Mouse (Mus musculus): ENCODE data around the gene Scrn3. TPM values are rescaled to one million over a fixed set of nuclear protein-coding genes. Genes with fewer than 3 reads are reported as not detected.
A peak's percentile ranks its signal among the peaks of the same experiment; 100 is the strongest.

Gene Scrn3
- total RNA-seq, 1 experiment, result 10.6 TPM

- H3K4me3 ChIP-seq (ENCODE audit: insufficient read depth in 1 of 2, low read depth in 1 of 2, low read length in 2 of 2, poor library complexity in 1 of 2, severe bottlenecking in 1 of 2), result no peak overlapping the region; a peak in 1 of 4 replicates
- DNase-seq (ENCODE audit: low read depth, low spot score), result no peak
Measured at GRCm38 (mm10) chr2:73270071-73270592, 42.3 kb upstream of the Scrn3 start.

DNA sequence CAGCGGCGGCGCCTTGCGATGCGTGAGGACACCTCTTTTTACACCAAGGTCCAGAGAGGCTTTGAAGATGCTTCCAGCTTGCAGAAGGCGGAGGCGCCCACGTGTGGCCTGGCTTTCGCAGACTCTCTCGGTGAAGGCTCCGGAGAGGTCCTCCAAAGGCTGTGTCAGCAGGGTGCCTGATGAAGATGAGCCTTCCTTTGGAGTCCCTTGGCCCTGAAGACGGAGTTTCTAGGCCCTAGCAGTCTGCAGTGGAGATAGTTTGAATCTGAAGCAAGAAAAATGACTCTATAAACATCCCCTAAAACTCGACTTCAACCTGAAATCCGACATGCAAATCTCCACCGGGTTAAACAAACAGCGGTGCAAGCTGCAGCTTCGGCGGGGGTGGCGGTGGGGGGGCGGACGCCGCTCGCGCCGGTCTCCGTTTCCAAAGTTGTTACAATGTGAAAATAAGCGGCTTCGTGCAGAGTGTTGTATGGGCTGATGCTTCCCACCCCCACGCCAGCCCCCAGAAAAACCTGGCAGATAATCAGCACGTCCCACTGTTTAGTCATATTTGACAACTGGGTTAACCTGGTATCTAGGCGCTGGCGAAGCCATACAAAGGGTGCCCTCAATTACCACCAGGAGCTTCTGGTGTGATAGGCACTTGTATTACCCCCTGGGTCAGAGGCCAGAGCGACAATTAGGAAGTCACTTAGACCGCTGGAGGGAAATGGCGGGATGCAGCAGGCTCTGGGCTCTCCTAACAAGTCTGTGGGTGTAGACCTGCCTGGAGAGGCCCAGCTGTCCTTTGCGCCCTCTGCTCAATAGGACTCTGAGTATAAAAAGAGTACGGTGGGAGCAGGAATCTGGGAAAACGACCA is 41.6 kb upstream of the Scrn3 start:
- H3K4me1 ChIP-seq (ENCODE audit: control insufficient read depth in 2 of 2, insufficient read depth in 2 of 2, low read length in 2 of 2, poor library complexity in 1 of 2), result peaks cover 0 to 8% of the 10 kb centered on the region in 2 experiments; a peak in 2 of 4 replicates
- no peak overlapping the region for H3K27ac ChIP-seq (ENCODE audit: insufficient read depth, low read depth, low read length, poor library complexity, severe bottlenecking)
- no peak overlapping the region for H3K9ac ChIP-seq (ENCODE audit: insufficient read depth, low read depth, low read length, poor library complexity, severe bottlenecking)
- DNase-seq (ENCODE audit: low read depth, low spot score), result no peak
- TF ChIP-seq CHD2 (IDR thresholded peaks at IDR 0.05; ENCODE audit: low read depth, low read length) (no peak), HCFC1 (IDR thresholded peaks at IDR 0.05; ENCODE audit: borderline replicate concordance, insufficient read depth, low read length) (no peak), ZC3H11A (IDR thresholded peaks at IDR 0.05; ENCODE audit: borderline replicate concordance, low read depth, low read length) (no peak), ZNF384 (IDR thresholded peaks at IDR 0.05; ENCODE audit: low read depth, low read length) (no peak), MAFK (IDR thresholded peaks at IDR 0.05; ENCODE audit: insufficient read depth, low read depth, low read length) (no peak)
- peak overlapping the region in 1 of 2 experiments; percentile 13; a peak in 2 of 4 replicates for H3K4me3 ChIP-seq (ENCODE audit: insufficient read depth in 1 of 2, low read depth in 1 of 2, low read length in 2 of 2, poor library complexity in 1 of 2, severe bottlenecking in 1 of 2)
- in situ Hi-C loops (cut with MboI; ENCODE audit: low sequenced_read_pairs in 2 of 2, unreplicated experiment in 2 of 2), result loop anchor here in 1 of 2 experiments (10.0 kb wide), 2 partner anchors 1394 to 1736 kb away; partner anchors contain the start of gene Hoxd13
- H3K9me3 ChIP-seq (ENCODE audit: control insufficient read depth, insufficient read depth, low read depth, low read length), result no peaks in the 10 kb centered on the region
- no peaks in the 10 kb centered on the region for H3K36me3 ChIP-seq (ENCODE audit: control insufficient read depth, insufficient read depth, low read length, poor library complexity, severe bottlenecking)

More at GRCm38 (mm10) chr2:73270071-73270592, 42.3 kb upstream of the Scrn3 start:
- Histone ChIP-seq H3K27ac (ENCODE audit: insufficient read depth, low read depth, low read length, poor library complexity, severe bottlenecking) (no peak overlapping the region), H3K9ac (ENCODE audit: insufficient read depth, low read depth, low read length, poor library complexity, severe bottlenecking) (no peak overlapping the region), H3K4me1 (ENCODE audit: control insufficient read depth in 2 of 2, insufficient read depth in 2 of 2, low read length in 2 of 2, poor library complexity in 1 of 2) (peaks cover 0 to 8% of the 10 kb centered on the region in 2 experiments; a peak in 2 of 4 replicates), H3K36me3 (ENCODE audit: control insufficient read depth, insufficient read depth, low read length, poor library complexity, severe bottlenecking) (no peaks in the 10 kb centered on the region), H3K9me3 (ENCODE audit: control insufficient read depth, insufficient read depth, low read depth, low read length) (no peaks in the 10 kb centered on the region)
- in situ Hi-C loops (cut with MboI; ENCODE audit: low sequenced_read_pairs in 2 of 2, unreplicated experiment in 2 of 2), result loop anchor here in 1 of 2 experiments (10.0 kb wide), 2 partner anchors 1395 to 1735 kb away; partner anchors contain the start of gene Hoxd13
- TF ChIP-seq MAFK (IDR thresholded peaks at IDR 0.05; ENCODE audit: insufficient read depth, low read depth, low read length), result no peak
- TF ChIP-seq CHD2 (IDR thresholded peaks at IDR 0.05; ENCODE audit: low read depth, low read length), result no peak
- no peak for TF ChIP-seq HCFC1 (IDR thresholded peaks at IDR 0.05; ENCODE audit: borderline replicate concordance, insufficient read depth, low read length)
- no peak for TF ChIP-seq ZC3H11A (IDR thresholded peaks at IDR 0.05; ENCODE audit: borderline replicate concordance, low read depth, low read length)
- TF ChIP-seq ZNF384 (IDR thresholded peaks at IDR 0.05; ENCODE audit: low read depth, low read length), result no peak

- TF ChIP-seq ZNF384 (IDR thresholded peaks at IDR 0.05; ENCODE audit: low read depth, low read length), result no peak
- no peak for TF ChIP-seq HCFC1 (IDR thresholded peaks at IDR 0.05; ENCODE audit: borderline replicate concordance, insufficient read depth, low read length)
- no peak for TF ChIP-seq ZC3H11A (IDR thresholded peaks at IDR 0.05; ENCODE audit: borderline replicate concordance, low read depth, low read length)
- no peak for TF ChIP-seq CHD2 (IDR thresholded peaks at IDR 0.05; ENCODE audit: low read depth, low read length)
- no peak for TF ChIP-seq MAFK (IDR thresholded peaks at IDR 0.05; ENCODE audit: insufficient read depth, low read depth, low read length)
- H3K36me3 ChIP-seq (ENCODE audit: control insufficient read depth, insufficient read depth, low read length, poor library complexity, severe bottlenecking), result no peaks in the 10 kb centered on the region
- no peaks in the 10 kb centered on the region for H3K9me3 ChIP-seq (ENCODE audit: control insufficient read depth, insufficient read depth, low read depth, low read length)
- no peak for DNase-seq (ENCODE audit: low read depth, low spot score)
- peaks cover 0 to 5% of the 10 kb centered on the region in 2 experiments; a peak in 2 of 4 replicates for H3K4me1 ChIP-seq (ENCODE audit: control insufficient read depth in 2 of 2, insufficient read depth in 2 of 2, low read length in 2 of 2, poor library complexity in 1 of 2)
- no peak within 1 kb of the TSS for H3K9ac ChIP-seq (ENCODE audit: insufficient read depth, low read depth, low read length, poor library complexity, severe bottlenecking)
- in situ Hi-C loops (cut with MboI; ENCODE audit: low sequenced_read_pairs in 2 of 2, unreplicated experiment in 2 of 2), result loop anchor here in 1 of 2 experiments (10.0 kb wide), 2 partner anchors 1393 to 1737 kb away; partner anchors contain the start of gene Hoxd13
- H3K4me3 ChIP-seq (ENCODE audit: insufficient read depth in 1 of 2, low read depth in 1 of 2, low read length in 2 of 2, poor library complexity in 1 of 2, severe bottlenecking in 1 of 2), result peak within 1 kb of the TSS; percentile 36 to 38; a peak in 2 of 4 replicates
- H3K27ac ChIP-seq (ENCODE audit: insufficient read depth, low read depth, low read length, poor library complexity, severe bottlenecking), result no peak within 1 kb of the TSS
Measured at GRCm38 (mm10) chr2:73271459-73272161, 40.8 kb upstream of the Scrn3 start, which contains the start of gene Sp9. Gene Sp9 (plus strand): TSS chr2:73271925.

Measured in ES-E14 (cell line).